Comparison of ENCODE assay signal across 10 mouse cellular contexts in genomic region chr4:43001272-43001671, GRCm38 (mm10). TPM values are rescaled to one million over a fixed set of nuclear protein-coding genes. Genes with fewer than 3 reads are reported as not detected.
DNase-seq lines count a peak whose midpoint lies in the region; ATAC-seq lines count a peak whose summit lies in the region.
"Had no signal": no experiment of that assay in that cellular context is flagged by ENCODE, and none has a peak within 500 bp of the region (broad histone marks: within the 10 kb centered on the region; RNA-seq: fewer than 3 reads in every experiment).

No protein-coding gene starts in this region.

- no peak overlapping the region for H3K4me2 ChIP-seq in lung, embryonic 15.5 days
- no peak overlapping the region for H3K4me2 ChIP-seq in hindbrain, embryonic 16.5 days (ENCODE audit: low read length)
- H3K4me2 ChIP-seq in midbrain, embryonic 16.5 days (ENCODE audit: low read length) = no peak overlapping the region

- H3K9ac ChIP-seq in lung, embryonic 15.5 days = no peak overlapping the region
- H3K9ac ChIP-seq in hindbrain, embryonic 16.5 days (ENCODE audit: low read depth, low read length) = no peak overlapping the region
- no peak overlapping the region for H3K9ac ChIP-seq in midbrain, embryonic 16.5 days (ENCODE audit: low read depth, low read length)

- H3K36me3 ChIP-seq in lung, embryonic 15.5 days = no peaks in the 10 kb centered on the region; the same call in 1 of the 2 replicates
- H3K36me3 ChIP-seq in hindbrain, embryonic 16.5 days (ENCODE audit: control insufficient read depth, insufficient read depth, low read length) = no peaks in the 10 kb centered on the region
- 0 out of 2 replicates have a peak, but pooled peaks cover 3% of the 10 kb centered on the region for H3K36me3 ChIP-seq in midbrain, embryonic 16.5 days (ENCODE audit: control insufficient read depth, insufficient read depth, low read length)

- peak overlapping the region; percentile 89; the same call in 1 of the 2 replicates for H3K27ac ChIP-seq in lung, embryonic 15.5 days
- H3K27ac ChIP-seq in hindbrain, embryonic 16.5 days (ENCODE audit: low read depth, low read length) = peak overlapping the region; percentile 58
- peak overlapping the region; percentile 90 for H3K27ac ChIP-seq in midbrain, embryonic 16.5 days (ENCODE audit: low read length)

- no peaks in the 10 kb centered on the region for H3K27me3 ChIP-seq in lung, embryonic 15.5 days
- H3K27me3 ChIP-seq in hindbrain, embryonic 16.5 days (replicated peaks; ENCODE audit: control insufficient read depth, insufficient read depth, low read length) = no peaks in the 10 kb centered on the region
- no peaks in the 10 kb centered on the region for H3K27me3 ChIP-seq in midbrain, embryonic 16.5 days (ENCODE audit: control insufficient read depth, insufficient read depth, low read depth, low read length)

- H3K4me1 ChIP-seq in lung, embryonic 15.5 days = peaks cover 17% of the 10 kb centered on the region
- H3K4me1 ChIP-seq in hindbrain, embryonic 16.5 days (ENCODE audit: control insufficient read depth, insufficient read depth, low read depth, low read length) = peaks cover 20% of the 10 kb centered on the region
- peaks cover 30% of the 10 kb centered on the region for H3K4me1 ChIP-seq in midbrain, embryonic 16.5 days (ENCODE audit: control insufficient read depth, insufficient read depth, low read length)

- no peaks in the 10 kb centered on the region for H3K9me3 ChIP-seq in lung, embryonic 15.5 days
- H3K9me3 ChIP-seq in hindbrain, embryonic 16.5 days (ENCODE audit: control insufficient read depth, low read length) = no peaks in the 10 kb centered on the region
- no peaks in the 10 kb centered on the region for H3K9me3 ChIP-seq in midbrain, embryonic 16.5 days (replicated peaks; ENCODE audit: control insufficient read depth, low read length, poor library complexity, severe bottlenecking)
- H3K9me3 ChIP-seq: G1E had no signal

- no peak for ATAC-seq in cerebellum, adult (ENCODE audit: insufficient number of reproducible peaks, low FRiP score, low TSS enrichment)
- ATAC-seq in lung, embryonic 15.5 days (ENCODE audit: borderline replicate concordance, extremely low read depth, low FRiP score, low TSS enrichment) = no peak
- no peak for ATAC-seq in hindbrain, embryonic 16.5 days
- no peak for ATAC-seq in midbrain, embryonic 16.5 days

- WGBS in lung, embryonic 15.5 days = 85% methylated on average over 2 of the region's 2 CpGs
- 80% methylated on average over 2 of the region's 2 CpGs for WGBS in hindbrain, embryonic 16.5 days
- WGBS in midbrain, embryonic 16.5 days = 95% methylated on average over 2 of the region's 2 CpGs

- H3K4me3 ChIP-seq in lung, embryonic 15.5 days = no peak overlapping the region
- H3K4me3 ChIP-seq in hindbrain, embryonic 16.5 days (ENCODE audit: low read length) = no peak overlapping the region
- no peak overlapping the region for H3K4me3 ChIP-seq in midbrain, embryonic 16.5 days (ENCODE audit: low read depth, low read length)

- DNase-seq in cerebellum, adult 9-11 months = peak; percentile 31
- no peak for DNase-seq in lung, adult 18-20 months
- DNase-seq in embryo, embryonic 10 days (ENCODE audit: low spot score) = no peak
- no peak for DNase-seq in thymus, postnatal 10 days (ENCODE audit: low spot score in 2 of 2)
- DNase-seq: kidney, postnatal 10 days had no signal

RNA-seq across cellular contexts. Expression of gene Vcp, which starts 1.0 kb away (rescaled TPM):
- polyA plus RNA-seq in lung, embryonic 15.5 days (2015; fragmentation: Nextera tagmentation; extraction: Ambion mirVana) = 543 and 557 TPM in 2 replicates
- polyA plus RNA-seq in hindbrain, embryonic 16.5 days (2015; fragmentation: Nextera tagmentation; extraction: Ambion mirVana) = 478 and 502 TPM in 2 replicates
- polyA plus RNA-seq in midbrain, embryonic 16.5 days (2015; fragmentation: Nextera tagmentation; extraction: Ambion mirVana) = 498 and 509 TPM in 2 replicates

RNA-seq across cellular contexts. Expression of gene Fancg, which starts 9.0 kb away (rescaled TPM):
- 20.8 and 20.9 TPM in 2 replicates for polyA plus RNA-seq in lung, embryonic 15.5 days (2015; fragmentation: Nextera tagmentation; extraction: Ambion mirVana)
- polyA plus RNA-seq in hindbrain, embryonic 16.5 days (2015; fragmentation: Nextera tagmentation; extraction: Ambion mirVana) = 22.7 and 25.8 TPM in 2 replicates
- polyA plus RNA-seq in midbrain, embryonic 16.5 days (2015; fragmentation: Nextera tagmentation; extraction: Ambion mirVana) = 26.9 and 30.0 TPM in 2 replicates

RNA-seq across cellular contexts. Expression of gene Pigo, which starts 24.3 kb away (rescaled TPM):
- polyA plus RNA-seq in lung, embryonic 15.5 days (2015; fragmentation: Nextera tagmentation; extraction: Ambion mirVana) = 19.0 and 22.1 TPM in 2 replicates
- polyA plus RNA-seq in hindbrain, embryonic 16.5 days (2015; fragmentation: Nextera tagmentation; extraction: Ambion mirVana) = 28.5 and 30.8 TPM in 2 replicates
- polyA plus RNA-seq in midbrain, embryonic 16.5 days (2015; fragmentation: Nextera tagmentation; extraction: Ambion mirVana) = 29.0 and 32.0 TPM in 2 replicates

RNA-seq across cellular contexts. Expression of gene Stoml2, which starts 30.2 kb away (rescaled TPM):
- polyA plus RNA-seq in lung, embryonic 15.5 days (2015; fragmentation: Nextera tagmentation; extraction: Ambion mirVana) = 321 and 331 TPM in 2 replicates
- 234 and 261 TPM in 2 replicates for polyA plus RNA-seq in hindbrain, embryonic 16.5 days (2015; fragmentation: Nextera tagmentation; extraction: Ambion mirVana)
- polyA plus RNA-seq in midbrain, embryonic 16.5 days (2015; fragmentation: Nextera tagmentation; extraction: Ambion mirVana) = 211 and 234 TPM in 2 replicates

RNA-seq across cellular contexts. Expression of gene 1700022I11Rik, which starts 31.9 kb away (rescaled TPM):
- polyA plus RNA-seq in lung, embryonic 15.5 days (2015; fragmentation: Nextera tagmentation; extraction: Ambion mirVana) = 0.39 and 0.56 TPM in 2 replicates
- 0.44 and 1.3 TPM in 2 replicates for polyA plus RNA-seq in hindbrain, embryonic 16.5 days (2015; fragmentation: Nextera tagmentation; extraction: Ambion mirVana)
- polyA plus RNA-seq in midbrain, embryonic 16.5 days (2015; fragmentation: Nextera tagmentation; extraction: Ambion mirVana) = 0.43 and 0.57 TPM in 2 replicates
- polyA plus RNA-seq: G1E had no signal
